Mouse (Mus musculus) brain, embryonic 14.5 days (tissue): Measurements from ENCODE around the gene Olfr1392. TPM values are rescaled to one million over a fixed set of nuclear protein-coding genes. Genes with fewer than 3 reads are reported as not detected.

ENCODE experiments used
- DNase-seq: peaks from one replicate; pipeline ENCODE4 v3.0.0-alpha.2; 2011; ENCODE audit warnings: low read depth
- CTCF ChIP-seq: fragments of 200-500 bp; IDR thresholded peaks from 2 replicates; pipeline ENCODE4 v1.5.1; 2012; ENCODE audit warnings: inconsistent platforms, mild to moderate bottlenecking, moderate library complexity, borderline replicate concordance; ENCODE audit not compliant: insufficient read depth, insufficient read length; ENCODE audit errors: extremely low read depth
- POLR2A ChIP-seq: fragments of 200-500 bp; IDR thresholded peaks from 2 replicates; pipeline ENCODE4 v1.6.1; 2012; ENCODE audit warnings: mild to moderate bottlenecking, inconsistent platforms, borderline replicate concordance; ENCODE audit not compliant: poor library complexity, insufficient read depth, insufficient read length, severe bottlenecking; ENCODE audit errors: extremely low read depth
- polyA plus RNA-seq: library from polyadenylated mRNA; depleted of rRNA; stranded (reverse); fragments of >200 nt; gene quantifications from 2 replicates; pipeline ENCODE4 v1.2.3, GENCODE M21; 2012

Olfr1392 gene
- polyA plus RNA-seq, 1 experiment: 0.29 TPM

GRCm38 (mm10) chr11:49259829-49260228 lies 25.3 kb upstream of the Olfr1392 start:
- no peak for DNase-seq
- TF ChIP-seq CTCF: no peak
- TF ChIP-seq POLR2A: no peak

- no peak for DNase-seq
- TF ChIP-seq CTCF (no peak), POLR2A (no peak)
Observed at GRCm38 (mm10) chr11:49260598-49261312, 24.3 kb upstream of the Olfr1392 start.

GRCm38 (mm10) chr11:49261313-49261855 lies 23.7 kb upstream of the Olfr1392 start:
- TF ChIP-seq CTCF: no peak
- no peak for TF ChIP-seq POLR2A
- DNase-seq: no peak

- no peak for TF ChIP-seq POLR2A
- TF ChIP-seq CTCF: no peak
- DNase-seq: no peak
Observed at GRCm38 (mm10) chr11:49262286-49262685, 22.8 kb upstream of the Olfr1392 start.

GRCm38 (mm10) chr11:49263149-49263548 lies 21.9 kb upstream of the Olfr1392 start:
- DNase-seq: no peak
- no peak for TF ChIP-seq POLR2A
- no peak for TF ChIP-seq CTCF

- TF ChIP-seq CTCF (no peak), POLR2A (no peak)
- no peak for DNase-seq
Observed at GRCm38 (mm10) chr11:49264081-49264480, 21.0 kb upstream of the Olfr1392 start.

- TF ChIP-seq POLR2A (no peak), CTCF (no peak)
- DNase-seq: no peak
Observed at GRCm38 (mm10) chr11:49264622-49265021, 20.5 kb upstream of the Olfr1392 start.

GRCm38 (mm10) chr11:49265101-49265500 lies 20.0 kb upstream of the Olfr1392 start:
- TF ChIP-seq POLR2A (no peak), CTCF (no peak)
- DNase-seq: no peak

GRCm38 (mm10) chr11:49266671-49267070 lies 18.4 kb upstream of the Olfr1392 start:
- DNase-seq: no peak
- TF ChIP-seq CTCF (no peak), POLR2A (no peak)

- TF ChIP-seq POLR2A (no peak), CTCF (no peak)
- no peak for DNase-seq
Observed at GRCm38 (mm10) chr11:49267316-49267715, 17.8 kb upstream of the Olfr1392 start.

- DNase-seq: no peak
Observed at GRCm38 (mm10) chr11:49267970-49268579, 17.0 kb upstream of the Olfr1392 start.

More at GRCm38 (mm10) chr11:49267970-49268579, 17.0 kb upstream of the Olfr1392 start:
- TF ChIP-seq CTCF: no peak
- TF ChIP-seq POLR2A: no peak
